ENCODE assay signal across 15 mouse cellular contexts in genomic region chr4:139245534-139245933, GRCm38 (mm10). TPM values are rescaled to one million over a fixed set of nuclear protein-coding genes. Genes with fewer than 3 reads are reported as not detected.
DNase-seq lines count a peak whose midpoint lies in the region; ATAC-seq lines count a peak whose summit lies in the region.
"Had no signal": no experiment of that assay in that cellular context is flagged by ENCODE, and none has a peak within 500 bp of the region (broad histone marks: within the 10 kb centered on the region; RNA-seq: fewer than 3 reads in every experiment).

No protein-coding gene starts in this region.

- no peaks in the 10 kb centered on the region for H3K27me3 ChIP-seq in hindbrain, embryonic 10.5 days (ENCODE audit: insufficient read depth, poor library complexity, severe bottlenecking)
- H3K27me3 ChIP-seq in hindbrain, embryonic 14.5 days (ENCODE audit: control insufficient read depth, insufficient read depth, low read length), result no peaks in the 10 kb centered on the region
- H3K27me3 ChIP-seq in neural tube, embryonic 13.5 days, result no peaks in the 10 kb centered on the region
- H3K27me3 ChIP-seq in neural tube, embryonic 15.5 days (replicated peaks), result no peaks in the 10 kb centered on the region
- no peaks in the 10 kb centered on the region for H3K27me3 ChIP-seq in forebrain, embryonic 15.5 days
- H3K27me3 ChIP-seq: heart, embryonic 15.5 days; liver, embryonic 12.5 days had no signal

- no peaks in the 10 kb centered on the region for H3K9me3 ChIP-seq in hindbrain, embryonic 10.5 days
- no peaks in the 10 kb centered on the region for H3K9me3 ChIP-seq in hindbrain, embryonic 14.5 days (ENCODE audit: control insufficient read depth, low read length)
- H3K9me3 ChIP-seq in neural tube, embryonic 13.5 days, result no peaks in the 10 kb centered on the region
- H3K9me3 ChIP-seq in neural tube, embryonic 15.5 days (replicated peaks), result no peaks in the 10 kb centered on the region
- no peaks in the 10 kb centered on the region for H3K9me3 ChIP-seq in forebrain, embryonic 15.5 days
- H3K9me3 ChIP-seq: heart, embryonic 15.5 days; liver, embryonic 12.5 days had no signal

- H3K4me3 ChIP-seq in hindbrain, embryonic 10.5 days, result no peak overlapping the region
- H3K4me3 ChIP-seq in hindbrain, embryonic 14.5 days (replicated peaks; ENCODE audit: low read length), result no peak overlapping the region
- H3K4me3 ChIP-seq in neural tube, embryonic 13.5 days, result no peak overlapping the region
- no peak overlapping the region for H3K4me3 ChIP-seq in neural tube, embryonic 15.5 days (replicated peaks)
- no peak overlapping the region for H3K4me3 ChIP-seq in forebrain, embryonic 15.5 days
- H3K4me3 ChIP-seq: heart, embryonic 15.5 days; liver, embryonic 12.5 days had no signal

- H3K36me3 ChIP-seq in hindbrain, embryonic 10.5 days, result peaks cover 40% of the 10 kb centered on the region
- H3K36me3 ChIP-seq in hindbrain, embryonic 14.5 days (replicated peaks; ENCODE audit: control insufficient read depth, insufficient read depth), result peaks cover 9% of the 10 kb centered on the region; the same call in 1 of the 2 replicates
- peaks cover 18% of the 10 kb centered on the region for H3K36me3 ChIP-seq in neural tube, embryonic 13.5 days
- peaks cover 9% of the 10 kb centered on the region; the same call in 1 of the 2 replicates for H3K36me3 ChIP-seq in neural tube, embryonic 15.5 days
- H3K36me3 ChIP-seq in forebrain, embryonic 15.5 days, result 0 out of 2 replicates have a peak, but pooled peaks cover 7% of the 10 kb centered on the region

- H3K4me2 ChIP-seq in hindbrain, embryonic 14.5 days (replicated peaks), result no peak overlapping the region
- no peak overlapping the region for H3K4me2 ChIP-seq in neural tube, embryonic 13.5 days
- no peak overlapping the region for H3K4me2 ChIP-seq in neural tube, embryonic 15.5 days
- no peak overlapping the region for H3K4me2 ChIP-seq in forebrain, embryonic 15.5 days (replicated peaks)
- H3K4me2 ChIP-seq: heart, embryonic 15.5 days; liver, embryonic 12.5 days had no signal

- H3K4me1 ChIP-seq in hindbrain, embryonic 10.5 days (replicated peaks), result peaks cover 80% of the 10 kb centered on the region
- H3K4me1 ChIP-seq in hindbrain, embryonic 14.5 days (replicated peaks; ENCODE audit: control insufficient read depth, insufficient read depth, low read length), result peaks cover 32% of the 10 kb centered on the region
- H3K4me1 ChIP-seq in neural tube, embryonic 13.5 days (replicated peaks), result peaks cover 66% of the 10 kb centered on the region
- peaks cover 64% of the 10 kb centered on the region for H3K4me1 ChIP-seq in neural tube, embryonic 15.5 days
- peaks cover 32% of the 10 kb centered on the region for H3K4me1 ChIP-seq in forebrain, embryonic 15.5 days

- DNase-seq in hindbrain, embryonic 10.5 days (ENCODE audit: low spot score), result no peak
- DNase-seq in hindbrain, embryonic 14.5 days (ENCODE audit: low spot score), result no peak
- DNase-seq in yolk sac, embryonic 10.5 days (ENCODE audit: low spot score), result no peak
- DNase-seq in cerebellum, adult 8-10 months, result no peak
- DNase-seq: cerebellum, adult 9-10 months; kidney, postnatal 36 days; right cerebral cortex, postnatal 14 days; thymus, postnatal 14 days had no signal

- 81% methylated on average over 2 of the region's 2 CpGs for WGBS in hindbrain, embryonic 10.5 days
- WGBS in hindbrain, embryonic 14.5 days, result 89% methylated on average over 2 of the region's 2 CpGs
- 80% methylated on average over 2 of the region's 2 CpGs for WGBS in neural tube, embryonic 13.5 days
- WGBS in neural tube, embryonic 15.5 days, result 89% methylated on average over 2 of the region's 2 CpGs
- 76% methylated on average over 2 of the region's 2 CpGs for WGBS in forebrain, embryonic 15.5 days

- 0 out of 2 replicates have a peak overlapping the region, but pooled peaks have one; percentile 46 for H3K27ac ChIP-seq in hindbrain, embryonic 10.5 days
- H3K27ac ChIP-seq in hindbrain, embryonic 14.5 days, result no peak overlapping the region
- peak overlapping the region; percentile 69 for H3K27ac ChIP-seq in neural tube, embryonic 13.5 days (replicated peaks)
- H3K27ac ChIP-seq in neural tube, embryonic 15.5 days (replicated peaks), result no peak overlapping the region
- H3K27ac ChIP-seq in forebrain, embryonic 15.5 days (replicated peaks), result peak overlapping the region; percentile 79; the same call in 1 of the 2 replicates
- H3K27ac ChIP-seq: heart, embryonic 15.5 days; liver, embryonic 12.5 days had no signal

- no peak overlapping the region for H3K9ac ChIP-seq in hindbrain, embryonic 14.5 days
- no peak overlapping the region for H3K9ac ChIP-seq in neural tube, embryonic 13.5 days
- no peak overlapping the region for H3K9ac ChIP-seq in neural tube, embryonic 15.5 days (replicated peaks)
- no peak overlapping the region for H3K9ac ChIP-seq in forebrain, embryonic 15.5 days (replicated peaks)
- H3K9ac ChIP-seq: heart, embryonic 15.5 days; liver, embryonic 12.5 days had no signal

- ATAC-seq in hindbrain, embryonic 14.5 days (ENCODE audit: low FRiP score), result no peak
- ATAC-seq in neural tube, embryonic 13.5 days (ENCODE audit: low read depth), result no peak
- ATAC-seq in neural tube, embryonic 15.5 days (ENCODE audit: low FRiP score), result no peak
- no peak for ATAC-seq in forebrain, embryonic 15.5 days (replicated peaks)
- ATAC-seq: inflammation-experienced regulatory T-cells, adult 6 months; liver, embryonic 12.5 days; lung, postnatal 0 days had no signal

RNA-seq across cellular contexts. Expression of gene Capzb, which starts 52.8 kb away (rescaled TPM):
- 331 and 370 TPM in 2 replicates for polyA plus RNA-seq in hindbrain, embryonic 10.5 days (2016; fragmentation: Nextera tagmentation; extraction: Ambion mirVana)
- 248 and 249 TPM in 2 replicates for polyA plus RNA-seq in hindbrain, embryonic 14.5 days (2014; fragmentation: Nextera tagmentation; extraction: Ambion mirVana)
- 364 and 370 TPM in 2 replicates for polyA plus RNA-seq in neural tube, embryonic 13.5 days (2015; fragmentation: Nextera tagmentation; extraction: Ambion mirVana)
- 323 and 359 TPM in 2 replicates for polyA plus RNA-seq in neural tube, embryonic 15.5 days (2015; fragmentation: Nextera tagmentation; extraction: Ambion mirVana)
- polyA plus RNA-seq in forebrain, embryonic 15.5 days (2015; fragmentation: Nextera tagmentation; extraction: Ambion mirVana), result 312 and 323 TPM in 2 replicates

Comparison
In these comparisons a context has a peak if more than half of its experiments do, and no peak if none do; other contexts are left out.
1. H3K27ac ChIP-seq: peak in hindbrain, embryonic 10.5 days (single experiment), neural tube, embryonic 13.5 days (single experiment) and forebrain, embryonic 15.5 days (single experiment); none in hindbrain, embryonic 14.5 days (single experiment) and neural tube, embryonic 15.5 days (single experiment).